Mouse (Mus musculus) activated CD4-positive, CD25-positive, alpha-beta regulatory T cell, adult 9 weeks (primary cell): Measurements from ENCODE around the gene Sox10. TPM values are rescaled to one million over a fixed set of nuclear protein-coding genes. Genes with fewer than 3 reads are reported as not detected.

Source experiments
- polyA plus RNA-seq: library from polyadenylated mRNA; unstranded; fragments of 100-300 nt; shearing (Covaris generic); gene quantifications from one replicate; pipeline ENCODE4 v1.2.1, GENCODE M21; 2017

Gene Sox10
- polyA plus RNA-seq, result not detected

GRCm38 (mm10) chr15:79165140-79165539 lies at the start of gene Sox10:
TSS of gene Sox10 (minus strand) at chr15:79165240.

GRCm38 (mm10) chr15:79140866-79141565 lies 24.0 kb downstream of the Sox10 start, which contains the start of the genes Polr2f and 1700088E04Rik:
TSS of gene Polr2f (plus strand) at chr15:79141009.
TSS of gene 1700088E04Rik (minus strand) at chr15:79141253.

GRCm38 (mm10) chr15:79108421-79109320 lies 56.4 kb downstream of the Sox10 start, which contains the start of gene Micall1:
TSS of gene Micall1 (plus strand) at chr15:79108898.

Other genes starting within 250 kb of the Sox10 start
- 729 TPM for gene Lgals1, start 238.5 kb downstream of the Sox10 start, polyA plus RNA-seq
- 61.5 TPM for gene Nol12, start 230.3 kb downstream of the Sox10 start, polyA plus RNA-seq
- 85.6 TPM for gene Triobp, start 217.5 kb downstream of the Sox10 start, polyA plus RNA-seq
- gene H1f0, start 136.8 kb downstream of the Sox10 start, polyA plus RNA-seq, result 54.6 TPM
- not detected for gene Galr3, start 123.4 kb downstream of the Sox10 start, polyA plus RNA-seq
- 8.9 TPM for gene Ankrd54, start 102.3 kb downstream of the Sox10 start, polyA plus RNA-seq
- 185 TPM for gene Eif3l, start 90.1 kb downstream of the Sox10 start, polyA plus RNA-seq
- gene Micall1, start 56.3 kb downstream of the Sox10 start, polyA plus RNA-seq, result 24.9 TPM
- 170 TPM for gene Polr2f, start 24.2 kb downstream of the Sox10 start, polyA plus RNA-seq
- 2.3 TPM for gene 1700088E04Rik, start 24.0 kb downstream of the Sox10 start, polyA plus RNA-seq
- 44.4 TPM for gene Pick1, start 63.9 kb upstream of the Sox10 start, polyA plus RNA-seq
- gene Gm49486, start 64.2 kb upstream of the Sox10 start, polyA plus RNA-seq, result not detected
- gene Slc16a8, start 89.5 kb upstream of the Sox10 start, polyA plus RNA-seq, result not detected
- not detected for gene Baiap2l2, start 120.3 kb upstream of the Sox10 start, polyA plus RNA-seq
- gene Pla2g6, start 163.2 kb upstream of the Sox10 start, polyA plus RNA-seq, result 17.6 TPM
- 0.18 TPM for gene Maff, start 181.4 kb upstream of the Sox10 start, polyA plus RNA-seq
- 37.2 TPM for gene Tmem184b, start 238.3 kb upstream of the Sox10 start, polyA plus RNA-seq